Mouse (Mus musculus): ENCODE measurements around the gene Hist1h2af. TPM values are rescaled to one million over a fixed set of nuclear protein-coding genes. Genes with fewer than 3 reads are reported as not detected.
"Not testable (repeated sequence)": the region's sequence is repeated elsewhere in the genome, so short reads cannot be mapped to it uniquely, and the experiment has no call there.

The Hist1h2af gene
- polyA plus RNA-seq, 1 experiment: 4.5 TPM

- Histone ChIP-seq H3K4me1 (ENCODE audit: control insufficient read depth, insufficient read depth, low read length) (peaks cover 7% of the 10 kb centered on the region), H3K4me3 (ENCODE audit: control insufficient read depth, low read depth, low read length) (no peak overlapping the region), H3K27me3 (ENCODE audit: control insufficient read depth, insufficient read depth, low read length) (no peaks in the 10 kb centered on the region), H3K36me3 (ENCODE audit: control insufficient read depth, insufficient read depth, low read length) (no peaks in the 10 kb centered on the region), H3K27ac (ENCODE audit: control insufficient read depth, insufficient read depth, low read depth, low read length) (no peak overlapping the region)
- no peak for TF ChIP-seq POLR2A (IDR thresholded peaks at IDR 0.05; ENCODE audit: control insufficient read depth, low read depth, low read length)
- TF ChIP-seq CTCF (IDR thresholded peaks at IDR 0.05; ENCODE audit: control insufficient read depth, insufficient read depth, insufficient replicate concordance, low read depth, low read length): no peak
These were observed 3.5 kb downstream of the Hist1h2af start for GRCm38 (mm10) chr13:23537006-23537710.

DNA sequence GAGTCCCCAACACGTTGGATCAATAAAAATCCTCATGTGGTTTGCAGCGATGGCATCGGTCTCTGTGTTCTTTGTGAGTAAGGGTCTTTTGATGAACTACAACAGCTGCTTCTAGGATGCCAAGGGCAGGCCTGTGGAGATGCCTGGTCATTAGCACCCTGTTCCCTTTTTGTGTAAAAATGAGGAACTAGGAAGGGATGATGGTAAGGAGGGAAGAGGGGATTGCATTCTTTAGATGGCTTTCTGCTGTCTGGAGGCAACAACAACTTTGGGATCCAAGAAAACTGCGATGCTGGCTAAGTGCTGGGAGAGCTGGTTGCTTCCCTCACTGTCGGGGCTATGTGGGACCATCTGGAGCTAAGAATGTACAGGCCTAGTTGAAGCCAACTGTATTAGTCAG lies 4.5 kb downstream of the Hist1h2af start:
- H3K4me3 ChIP-seq (ENCODE audit: control insufficient read depth, low read depth, low read length): no peak overlapping the region
- no peak overlapping the region for H3K27ac ChIP-seq (ENCODE audit: control insufficient read depth, insufficient read depth, low read depth, low read length)

GRCm38 (mm10) chr13:23539821-23540220 lies 6.1 kb downstream of the Hist1h2af start:
- not testable (repeated sequence) for H3K4me3 ChIP-seq (ENCODE audit: control insufficient read depth, low read depth, low read length); H3K27me3 ChIP-seq (ENCODE audit: control insufficient read depth, insufficient read depth, low read length); H3K4me1 ChIP-seq (ENCODE audit: control insufficient read depth, insufficient read depth, low read length); H3K27ac ChIP-seq (ENCODE audit: control insufficient read depth, insufficient read depth, low read depth, low read length); H3K36me3 ChIP-seq (ENCODE audit: control insufficient read depth, insufficient read depth, low read length)

More for the DNA sequence above, 4.5 kb downstream of the Hist1h2af start:
- no peaks in the 10 kb centered on the region for H3K27me3 ChIP-seq (ENCODE audit: control insufficient read depth, insufficient read depth, low read length)
- H3K36me3 ChIP-seq (ENCODE audit: control insufficient read depth, insufficient read depth, low read length): no peaks in the 10 kb centered on the region
- H3K4me1 ChIP-seq (ENCODE audit: control insufficient read depth, insufficient read depth, low read length): peaks cover 7% of the 10 kb centered on the region
- no peak for TF ChIP-seq POLR2A (IDR thresholded peaks at IDR 0.05; ENCODE audit: control insufficient read depth, low read depth, low read length)

DNA sequence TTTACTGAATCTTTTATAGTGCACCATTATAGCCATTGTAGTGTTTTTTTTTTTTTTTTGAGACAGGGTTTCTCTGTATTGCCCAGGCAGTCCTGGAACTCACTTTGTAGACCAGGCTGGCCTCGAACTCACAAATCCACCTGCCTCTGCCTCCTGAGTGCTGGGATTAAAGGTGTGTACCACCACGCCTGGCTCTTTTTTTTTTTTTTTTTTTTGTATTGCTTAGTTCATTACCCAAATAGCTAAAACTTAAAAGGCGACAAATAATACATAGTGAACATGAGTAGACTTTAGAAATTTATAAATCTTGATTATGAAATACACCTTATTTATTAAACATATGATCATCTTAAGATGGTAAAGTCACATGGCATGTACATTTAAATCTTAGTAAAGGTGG lies 7.8 kb downstream of the Hist1h2af start:
- peaks cover 3% of the 10 kb centered on the region for H3K4me1 ChIP-seq (ENCODE audit: control insufficient read depth, insufficient read depth, low read length)
- no peaks in the 10 kb centered on the region for H3K36me3 ChIP-seq (ENCODE audit: control insufficient read depth, insufficient read depth, low read length)
- H3K4me3 ChIP-seq (ENCODE audit: control insufficient read depth, low read depth, low read length): no peak overlapping the region
- no peaks in the 10 kb centered on the region for H3K27me3 ChIP-seq (ENCODE audit: control insufficient read depth, insufficient read depth, low read length)
- TF ChIP-seq POLR2A (IDR thresholded peaks at IDR 0.05; ENCODE audit: control insufficient read depth, low read depth, low read length) (no peak), CTCF (IDR thresholded peaks at IDR 0.05; ENCODE audit: control insufficient read depth, insufficient read depth, insufficient replicate concordance, low read depth, low read length) (no peak)
- H3K27ac ChIP-seq (ENCODE audit: control insufficient read depth, insufficient read depth, low read depth, low read length): no peak overlapping the region

GRCm38 (mm10) chr13:23542225-23542980 lies 8.7 kb downstream of the Hist1h2af start:
- not testable (repeated sequence) for H3K27ac ChIP-seq (ENCODE audit: control insufficient read depth, insufficient read depth, low read depth, low read length); H3K36me3 ChIP-seq (ENCODE audit: control insufficient read depth, insufficient read depth, low read length); H3K4me1 ChIP-seq (ENCODE audit: control insufficient read depth, insufficient read depth, low read length); H3K4me3 ChIP-seq (ENCODE audit: control insufficient read depth, low read depth, low read length); H3K27me3 ChIP-seq (ENCODE audit: control insufficient read depth, insufficient read depth, low read length)

DNA sequence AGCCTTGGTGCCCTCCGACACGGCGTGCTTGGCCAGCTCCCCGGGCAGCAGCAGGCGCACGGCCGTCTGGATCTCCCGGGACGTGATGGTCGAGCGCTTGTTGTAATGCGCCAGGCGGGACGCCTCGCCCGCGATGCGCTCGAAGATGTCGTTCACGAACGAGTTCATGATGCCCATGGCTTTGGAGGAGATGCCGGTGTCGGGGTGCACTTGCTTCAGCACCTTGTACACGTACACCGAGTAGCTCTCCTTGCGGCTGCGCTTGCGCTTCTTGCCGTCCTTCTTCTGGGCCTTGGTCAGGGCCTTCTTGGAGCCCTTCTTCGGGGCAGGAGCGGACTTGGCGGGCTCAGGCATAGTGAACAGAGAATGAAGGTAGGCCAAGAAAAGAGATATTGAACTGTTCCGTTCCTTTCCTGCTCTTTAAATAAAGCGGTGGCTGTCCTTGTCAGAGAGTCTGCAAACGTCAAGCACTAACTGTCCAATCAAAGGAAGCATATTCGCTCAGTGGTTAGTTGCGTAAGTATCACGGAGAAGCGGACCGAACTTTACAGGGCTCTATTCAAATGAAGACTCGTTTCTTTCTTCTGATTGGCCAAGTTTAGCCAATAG lies 9.4 kb downstream of the Hist1h2af start, which contains the start of gene Hist1h2bh:
Gene Hist1h2bh, minus strand, starts transcription at position 394 of the 609 bp plus-strand sequence.
- H3K4me3 ChIP-seq (ENCODE audit: control insufficient read depth, low read depth, low read length): peak within 1 kb of the TSS; percentile 56
- H3K27me3 ChIP-seq (ENCODE audit: control insufficient read depth, insufficient read depth, low read length); H3K36me3 ChIP-seq (ENCODE audit: control insufficient read depth, insufficient read depth, low read length); H3K4me1 ChIP-seq (ENCODE audit: control insufficient read depth, insufficient read depth, low read length); H3K27ac ChIP-seq (ENCODE audit: control insufficient read depth, insufficient read depth, low read depth, low read length): not testable (repeated sequence)

DNA sequence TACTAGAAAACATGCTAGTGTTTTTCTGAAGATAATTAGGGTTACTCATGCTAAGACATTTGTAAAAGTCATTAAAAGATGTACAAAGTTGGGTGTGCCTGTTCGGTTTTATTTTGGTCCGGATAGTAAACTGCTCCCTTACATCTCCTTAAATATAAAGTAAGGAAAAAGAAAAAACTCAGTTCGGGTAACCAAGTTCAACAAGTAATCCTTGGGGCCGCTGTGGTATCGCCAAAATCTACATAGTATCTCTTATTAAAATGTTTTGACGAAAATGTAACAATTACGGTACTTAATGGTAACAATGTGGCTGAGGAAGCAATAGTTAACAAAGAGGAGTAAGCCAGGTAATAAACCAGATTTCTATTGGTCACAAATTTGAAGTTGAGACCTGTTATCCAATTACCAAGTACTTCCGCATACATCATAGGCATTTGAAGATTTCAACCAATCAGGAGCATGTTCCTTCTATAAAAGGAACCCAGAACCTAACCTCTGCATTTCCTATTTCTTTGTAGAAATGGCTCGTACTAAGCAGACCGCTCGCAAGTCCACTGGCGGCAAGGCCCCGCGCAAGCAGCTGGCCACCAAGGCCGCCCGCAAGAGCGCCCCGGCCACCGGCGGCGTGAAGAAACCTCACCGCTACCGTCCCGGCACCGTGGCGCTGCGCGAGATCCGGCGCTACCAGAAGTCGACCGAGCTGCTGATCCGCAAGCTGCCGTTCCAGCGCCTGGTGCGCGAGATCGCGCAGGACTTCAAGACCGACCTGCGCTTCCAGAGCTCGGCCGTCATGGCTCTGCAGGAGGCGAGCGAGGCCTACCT lies 10.5 kb downstream of the Hist1h2af start, which contains the start of gene Hist1h3f:
Gene Hist1h3f, plus strand, starts transcription at position 88 of the 822 bp plus-strand sequence.
- TF ChIP-seq CTCF (IDR thresholded peaks at IDR 0.05; ENCODE audit: control insufficient read depth, insufficient read depth, insufficient replicate concordance, low read depth, low read length): no peak
- peak; percentile 70; the same call in 1 of the 2 replicates for TF ChIP-seq POLR2A (IDR thresholded peaks at IDR 0.05; ENCODE audit: control insufficient read depth, low read depth, low read length)
- H3K4me3 ChIP-seq (ENCODE audit: control insufficient read depth, low read depth, low read length): peak within 1 kb of the TSS; percentile 60
- H3K4me1 ChIP-seq (ENCODE audit: control insufficient read depth, insufficient read depth, low read length): peaks cover 3% of the 10 kb centered on the region
- no peaks in the 10 kb centered on the region for H3K27me3 ChIP-seq (ENCODE audit: control insufficient read depth, insufficient read depth, low read length)
- H3K27ac ChIP-seq (ENCODE audit: control insufficient read depth, insufficient read depth, low read depth, low read length): no peak within 1 kb of the TSS
- no peaks in the 10 kb centered on the region for H3K36me3 ChIP-seq (ENCODE audit: control insufficient read depth, insufficient read depth, low read length)

DNA sequence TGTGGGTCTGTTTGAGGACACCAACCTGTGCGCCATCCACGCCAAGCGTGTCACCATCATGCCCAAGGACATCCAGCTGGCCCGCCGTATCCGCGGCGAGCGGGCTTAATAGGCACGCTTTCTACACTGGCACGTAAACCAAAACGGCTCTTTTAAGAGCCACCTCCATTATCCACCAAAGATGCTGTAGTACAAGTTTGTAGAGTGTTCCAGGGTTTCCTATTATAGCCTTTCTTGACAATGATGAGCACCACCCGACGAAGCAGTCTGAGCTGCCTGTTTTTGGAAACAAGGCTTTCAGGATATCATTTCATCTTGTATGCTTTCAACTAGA lies 11.0 kb downstream of the Hist1h2af start:
- H3K27me3 ChIP-seq (ENCODE audit: control insufficient read depth, insufficient read depth, low read length); H3K27ac ChIP-seq (ENCODE audit: control insufficient read depth, insufficient read depth, low read depth, low read length); H3K36me3 ChIP-seq (ENCODE audit: control insufficient read depth, insufficient read depth, low read length); H3K4me3 ChIP-seq (ENCODE audit: control insufficient read depth, low read depth, low read length); H3K4me1 ChIP-seq (ENCODE audit: control insufficient read depth, insufficient read depth, low read length): not testable (repeated sequence)
